Mouse (Mus musculus) hindbrain, embryonic 13.5 days (tissue): ENCODE measurements at regions not wholly inside any gene's neighbourhood (a gene's known extent, or its start where the extent isn't known, plus 50 kb on each side); places are given as distances from the start of the nearest gene placed in this dataset.
"Not testable (repeated sequence)": the region's sequence is repeated elsewhere in the genome, so short reads cannot be mapped to it uniquely, and the experiment has no call there.

Experiments
- ATAC-seq: fragments of 200-750 bp; cut with Nextera tagmentation; 2 replicates; pipeline ENCODE4 v1.8.0; 2017; ENCODE audit warnings: moderate TSS enrichment; ENCODE audit not compliant: low FRiP score
- H3K27ac ChIP-seq: fragments of 300-500 bp; sonication (generic); 2 replicates; pipeline ENCODE4 v1.5.1; 2015; ENCODE audit warnings: inconsistent platforms, mild to moderate bottlenecking, moderate library complexity
- H3K27me3 ChIP-seq: fragments of 300-500 bp; sonication (generic); 2 replicates; pipeline ENCODE4 v1.6.1; 2015; ENCODE audit warnings: mild to moderate bottlenecking, inconsistent platforms
- H3K36me3 ChIP-seq: fragments of 300-500 bp; sonication (generic); 2 replicates; pipeline ENCODE4 v1.6.1; 2015; ENCODE audit warnings: mild to moderate bottlenecking, inconsistent platforms
- H3K4me1 ChIP-seq: fragments of 300-500 bp; sonication (generic); replicated peaks from 2 replicates; pipeline ENCODE4 v1.6.1; 2015; ENCODE audit warnings: inconsistent platforms
- H3K4me2 ChIP-seq: fragments of 300-500 bp; sonication (generic); 2 replicates; pipeline ENCODE4 v1.6.1; 2015; ENCODE audit warnings: inconsistent platforms, mild to moderate bottlenecking, moderate library complexity
- H3K4me3 ChIP-seq: fragments of 300-500 bp; sonication (generic); 2 replicates; pipeline ENCODE4 v1.5.1; 2015; ENCODE audit warnings: mild to moderate bottlenecking, inconsistent platforms
- H3K9ac ChIP-seq: fragments of 300-500 bp; sonication (generic); 2 replicates; pipeline ENCODE4 v1.6.1; 2015; ENCODE audit warnings: mild to moderate bottlenecking, inconsistent platforms
- H3K9me3 ChIP-seq: fragments of 300-500 bp; sonication (generic); 2 replicates; pipeline ENCODE4 v1.6.1; 2016; ENCODE audit warnings: inconsistent platforms
- WGBS: fragments of 180-500 bp; shearing (Covaris S2); methylation state at CpG from one replicate; pipeline ENCODE4 v1.1.7; 2015; 5-methylcytosine and 5-hydroxymethylcytosine counted together

- Histone ChIP-seq H3K4me3 (no peak overlapping the region), H3K9ac (no peak overlapping the region), H3K36me3 (no peaks in the 10 kb centered on the region), H3K27ac (no peak overlapping the region), H3K4me1 (no peaks in the 10 kb centered on the region), H3K27me3 (no peaks in the 10 kb centered on the region), H3K4me2 (no peak overlapping the region), H3K9me3 (no peaks in the 10 kb centered on the region)
- 60% methylated on average over 1 of the region's 1 CpGs for WGBS
- ATAC-seq, result no peak
Measured at GRCm38 (mm10) chr9:33681129-33681528, 804.6 kb upstream of the Kirrel3 start.

GRCm38 (mm10) chr9:33691731-33692130 lies 794.0 kb upstream of the Kirrel3 start:
- no peak for ATAC-seq
- no peak overlapping the region for H3K9ac ChIP-seq
- H3K4me3 ChIP-seq, result no peak overlapping the region
- no peaks in the 10 kb centered on the region for H3K36me3 ChIP-seq
- 81% methylated on average over 4 of the region's 4 CpGs for WGBS
- no peaks in the 10 kb centered on the region for H3K27me3 ChIP-seq
- H3K4me2 ChIP-seq, result no peak overlapping the region
- H3K27ac ChIP-seq, result no peak overlapping the region
- no peaks in the 10 kb centered on the region for H3K4me1 ChIP-seq
- no peaks in the 10 kb centered on the region for H3K9me3 ChIP-seq

DNA sequence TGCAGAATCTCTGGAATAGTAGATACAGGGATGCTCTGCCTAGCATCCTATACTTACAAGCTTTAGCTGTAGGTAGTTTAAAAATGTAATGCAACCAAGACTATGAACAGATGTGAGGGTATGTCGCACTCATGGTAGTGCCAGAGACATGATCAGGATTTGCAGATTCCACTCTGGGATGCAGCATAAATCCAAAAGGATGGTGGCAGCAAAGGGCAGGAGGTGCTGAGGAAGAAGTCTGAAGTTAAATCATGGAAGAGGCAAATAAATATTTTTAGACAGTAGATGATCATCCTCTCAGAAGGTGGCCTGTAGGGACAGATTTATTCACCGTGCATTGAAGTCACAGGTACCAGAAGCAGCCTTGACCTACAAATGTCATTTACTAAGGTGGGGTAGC lies 768.1 kb upstream of the Kirrel3 start:
- Histone ChIP-seq H3K4me3 (no peak overlapping the region), H3K36me3 (no peaks in the 10 kb centered on the region), H3K27ac (no peak overlapping the region), H3K9ac (no peak overlapping the region), H3K27me3 (no peaks in the 10 kb centered on the region), H3K4me1 (no peaks in the 10 kb centered on the region), H3K4me2 (no peak overlapping the region), H3K9me3 (no peaks in the 10 kb centered on the region)
- 91% methylated on average over 2 of the region's 2 CpGs for WGBS
- no peak for ATAC-seq

- Histone ChIP-seq H3K27me3 (no peaks in the 10 kb centered on the region), H3K9me3 (no peaks in the 10 kb centered on the region), H3K4me2 (no peak overlapping the region), H3K36me3 (no peaks in the 10 kb centered on the region), H3K27ac (no peak overlapping the region), H3K4me1 (no peaks in the 10 kb centered on the region), H3K9ac (no peak overlapping the region), H3K4me3 (no peak overlapping the region)
- 97% methylated on average over 1 of the region's 1 CpGs for WGBS
- no peak for ATAC-seq
Measured at GRCm38 (mm10) chr9:33724811-33725210, 760.9 kb upstream of the Kirrel3 start.

DNA sequence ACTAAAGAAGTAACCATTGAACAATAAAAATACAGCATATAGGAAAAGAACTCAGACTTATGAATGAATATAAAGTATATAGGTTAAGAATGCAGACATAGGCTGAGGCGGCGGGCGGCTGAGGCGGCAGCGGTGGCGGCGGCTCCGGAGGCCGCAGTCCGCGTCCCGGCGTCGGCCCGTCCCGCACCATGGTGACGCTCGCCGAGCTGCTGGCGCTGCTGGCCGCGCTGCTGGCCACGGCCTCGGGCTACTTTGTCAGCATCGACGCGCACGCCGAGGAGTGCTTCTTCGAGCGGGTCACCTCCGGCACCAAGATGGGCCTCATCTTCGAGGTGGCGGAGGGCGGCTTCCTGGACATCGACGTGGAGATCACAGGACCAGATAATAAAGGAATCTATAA lies 757.6 kb upstream of the Kirrel3 start:
- H3K27ac ChIP-seq, H3K27me3 ChIP-seq, H3K36me3 ChIP-seq, H3K4me2 ChIP-seq, H3K4me1 ChIP-seq, H3K4me3 ChIP-seq, H3K9ac ChIP-seq, ATAC-seq, H3K9me3 ChIP-seq: not testable (repeated sequence)
- 65% methylated on average over 24 of the region's 37 CpGs for WGBS

DNA sequence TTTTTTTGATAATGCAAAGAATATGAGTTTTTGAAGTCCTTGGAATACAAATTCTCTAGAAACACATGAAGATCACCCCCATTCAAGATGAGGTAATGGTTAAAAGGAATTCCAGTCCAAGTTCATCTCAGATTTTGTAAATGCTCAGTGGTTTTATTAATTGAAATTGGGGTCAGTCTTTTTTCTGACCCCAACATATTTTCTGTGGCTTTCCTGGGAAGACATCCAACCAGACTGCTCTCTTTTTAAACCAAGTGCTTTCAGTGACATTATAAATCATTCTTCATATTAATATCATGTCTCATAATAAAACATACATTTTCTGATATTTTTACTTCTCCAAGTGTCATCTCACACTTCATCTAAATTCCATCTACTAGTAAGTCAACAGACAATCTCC lies 725.0 kb upstream of the Kirrel3 start:
- no peak overlapping the region for H3K9ac ChIP-seq
- no peaks in the 10 kb centered on the region for H3K36me3 ChIP-seq
- no peaks in the 10 kb centered on the region for H3K4me1 ChIP-seq
- H3K27ac ChIP-seq, result no peak overlapping the region
- H3K27me3 ChIP-seq, result no peaks in the 10 kb centered on the region
- no peak overlapping the region for H3K4me3 ChIP-seq
- no peaks in the 10 kb centered on the region for H3K9me3 ChIP-seq
- ATAC-seq, result no peak
- H3K4me2 ChIP-seq, result no peak overlapping the region

- Histone ChIP-seq H3K9ac (no peak overlapping the region), H3K4me1 (no peaks in the 10 kb centered on the region), H3K4me3 (no peak overlapping the region), H3K9me3 (no peaks in the 10 kb centered on the region), H3K4me2 (no peak overlapping the region), H3K36me3 (no peaks in the 10 kb centered on the region), H3K27ac (no peak overlapping the region), H3K27me3 (no peaks in the 10 kb centered on the region)
- no peak for ATAC-seq
- WGBS, result 80% methylated on average over 2 of the region's 2 CpGs
Measured at GRCm38 (mm10) chr9:33766235-33766634, 719.5 kb upstream of the Kirrel3 start.

DNA sequence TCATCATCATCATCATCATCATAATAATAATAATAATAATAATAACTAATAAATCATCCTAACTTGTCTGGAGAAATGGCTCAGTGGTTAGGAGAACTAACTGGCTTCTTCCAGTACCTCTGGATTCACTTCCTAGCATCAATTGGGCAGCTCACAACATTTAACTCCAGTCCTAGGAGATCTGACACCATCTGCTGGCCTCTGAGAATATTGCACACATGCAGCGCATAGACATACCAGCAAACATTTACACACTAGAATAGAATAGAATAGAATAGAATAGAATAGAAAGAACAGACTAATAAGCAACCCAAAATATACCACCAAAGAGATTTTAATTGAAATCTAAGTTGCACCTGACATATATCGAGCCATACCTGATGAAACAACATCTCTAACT lies 715.9 kb upstream of the Kirrel3 start:
- no peaks in the 10 kb centered on the region for H3K4me1 ChIP-seq
- H3K36me3 ChIP-seq, result no peaks in the 10 kb centered on the region
- no peak overlapping the region for H3K4me3 ChIP-seq
- ATAC-seq, result no peak
- no peaks in the 10 kb centered on the region for H3K9me3 ChIP-seq
- H3K4me2 ChIP-seq, result no peak overlapping the region
- WGBS, result 90% methylated on average over 2 of the region's 2 CpGs
- no peak overlapping the region for H3K9ac ChIP-seq
- no peak overlapping the region for H3K27ac ChIP-seq
- no peaks in the 10 kb centered on the region for H3K27me3 ChIP-seq

DNA sequence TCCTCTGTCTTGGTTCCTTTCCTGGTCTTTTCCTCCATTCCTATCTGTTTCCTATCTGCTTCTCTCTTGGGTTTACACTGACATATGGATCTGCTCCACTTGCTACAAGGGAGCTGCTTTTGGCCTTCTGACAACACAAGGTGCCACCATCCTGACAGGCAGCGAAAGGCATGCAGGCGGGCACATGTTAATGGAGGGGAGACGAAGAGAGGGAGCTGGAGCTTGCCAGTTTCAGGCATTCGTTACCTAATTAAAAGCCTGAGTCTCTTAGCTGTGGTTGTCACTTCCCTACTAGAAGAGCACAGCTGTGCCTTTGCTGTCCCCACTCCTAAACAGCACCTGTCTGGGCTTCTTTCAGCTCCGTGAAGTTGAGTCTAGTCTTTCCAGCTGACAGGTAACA lies 711.5 kb upstream of the Kirrel3 start:
- Histone ChIP-seq H3K4me2 (no peak overlapping the region), H3K4me1 (no peaks in the 10 kb centered on the region), H3K4me3 (no peak overlapping the region), H3K27me3 (no peaks in the 10 kb centered on the region), H3K9me3 (no peaks in the 10 kb centered on the region), H3K36me3 (no peaks in the 10 kb centered on the region), H3K9ac (no peak overlapping the region), H3K27ac (no peak overlapping the region)
- 72% methylated on average over 5 of the region's 5 CpGs for WGBS
- ATAC-seq, result no peak

- H3K27ac ChIP-seq, result no peak overlapping the region
- H3K4me1 ChIP-seq, result peaks cover 5% of the 10 kb centered on the region; the same call in 1 of the 2 replicates
- WGBS, result 48% methylated on average over 4 of the region's 4 CpGs
Measured at GRCm38 (mm10) chr9:33790617-33791016, 695.1 kb upstream of the Kirrel3 start.

GRCm38 (mm10) chr9:33800250-33800649 lies 685.4 kb upstream of the Kirrel3 start:
- H3K4me2 ChIP-seq, result no peak overlapping the region
- no peaks in the 10 kb centered on the region for H3K9me3 ChIP-seq

More at GRCm38 (mm10) chr9:33790617-33791016, 695.1 kb upstream of the Kirrel3 start:
- no peak for ATAC-seq
- no peak overlapping the region for H3K4me3 ChIP-seq
- no peak overlapping the region for H3K9ac ChIP-seq
- no peaks in the 10 kb centered on the region for H3K27me3 ChIP-seq
- H3K4me2 ChIP-seq, result no peak overlapping the region
- H3K9me3 ChIP-seq, result no peaks in the 10 kb centered on the region
- H3K36me3 ChIP-seq, result no peaks in the 10 kb centered on the region

DNA sequence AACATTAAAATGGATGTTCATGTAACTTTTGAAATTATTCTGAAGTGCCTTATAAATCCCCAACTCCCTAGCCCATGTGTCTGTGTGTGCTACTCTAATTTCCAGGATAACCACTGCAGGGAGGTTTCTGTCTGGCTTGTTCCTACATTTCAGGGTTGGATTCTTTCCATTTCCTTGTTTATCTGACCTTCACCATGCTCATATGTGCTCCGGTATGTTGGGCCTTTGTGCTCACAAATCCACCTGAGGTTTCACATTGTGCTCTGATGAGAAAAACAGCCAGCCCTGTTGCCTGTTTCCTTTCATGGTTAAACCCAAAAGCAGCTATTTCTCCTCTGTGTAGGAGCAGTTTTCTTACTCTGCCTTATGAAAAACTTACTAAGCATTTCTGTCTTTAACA lies 684.9 kb upstream of the Kirrel3 start:
- H3K27me3 ChIP-seq, result no peaks in the 10 kb centered on the region
- H3K4me1 ChIP-seq, result peaks cover 5% of the 10 kb centered on the region
- no peaks in the 10 kb centered on the region for H3K36me3 ChIP-seq
- no peak for ATAC-seq
- WGBS, result 63% methylated on average over 1 of the region's 1 CpGs
- H3K4me2 ChIP-seq, result no peak overlapping the region
- no peak overlapping the region for H3K9ac ChIP-seq
- H3K27ac ChIP-seq, result no peak overlapping the region
- H3K9me3 ChIP-seq, result no peaks in the 10 kb centered on the region
- no peak overlapping the region for H3K4me3 ChIP-seq

More at GRCm38 (mm10) chr9:33800250-33800649, 685.4 kb upstream of the Kirrel3 start:
- Histone ChIP-seq H3K36me3 (no peaks in the 10 kb centered on the region), H3K27ac (no peak overlapping the region), H3K4me3 (no peak overlapping the region), H3K4me1 (peaks cover 5% of the 10 kb centered on the region), H3K9ac (no peak overlapping the region), H3K27me3 (no peaks in the 10 kb centered on the region)
- 66% methylated on average over 6 of the region's 6 CpGs for WGBS
- ATAC-seq, result no peak

GRCm38 (mm10) chr9:33814739-33815368 lies 670.8 kb upstream of the Kirrel3 start:
- Histone ChIP-seq H3K4me3 (no peak overlapping the region), H3K9ac (no peak overlapping the region), H3K9me3 (no peaks in the 10 kb centered on the region), H3K4me2 (no peak overlapping the region), H3K4me1 (no peaks in the 10 kb centered on the region), H3K27me3 (no peaks in the 10 kb centered on the region), H3K36me3 (no peaks in the 10 kb centered on the region), H3K27ac (no peak overlapping the region)
- ATAC-seq, result no peak
- WGBS, result 70% methylated on average over 5 of the region's 5 CpGs
